Mouse (Mus musculus): ENCODE results near the gene Siah2. TPM values are rescaled to one million over a fixed set of nuclear protein-coding genes. Genes with fewer than 3 reads are reported as not detected.
A peak's percentile ranks its signal among the peaks of the same experiment; 100 is the strongest.

Gene Siah2
- 10 to 100 TPM; 10.1 to 12.7 TPM for total RNA-seq (2021)
- long read RNA-seq, experiment 1, transcript Siah2-201 (2 exons, 2,511 nt), result major isoform, 28 of 28 reads
- long read RNA-seq, experiment 1, partial matches to known transcripts, result 0 of 28 reads
- long read RNA-seq, experiment 1, other reads (novel, unspliced or antisense), result 0 of 28 reads
- long read RNA-seq, experiment 2, transcript Siah2-201 (2 exons, 2,511 nt), result major isoform, 24 of 24 reads
- long read RNA-seq, experiment 2, partial matches to known transcripts, result 0 of 24 reads
- long read RNA-seq, experiment 2, other reads (novel, unspliced or antisense), result 0 of 24 reads

- DNase-seq, result peak; percentile 86
Observed at GRCm38 (mm10) chr3:58691997-58692721, at the start of gene Siah2. Gene Siah2, minus strand, starts transcription at chr3:58692400.

GRCm38 (mm10) chr3:58739536-58739935, 47.3 kb upstream of the Siah2 start:
- DNase-seq, result no peak

- DNase-seq, result no peak
Observed at GRCm38 (mm10) chr3:58738346-58739089, 46.3 kb upstream of the Siah2 start.

GRCm38 (mm10) chr3:58731520-58731919, 39.3 kb upstream of the Siah2 start:
- DNase-seq, result no peak

- DNase-seq, result no peak
Observed at GRCm38 (mm10) chr3:58730580-58730979, 38.4 kb upstream of the Siah2 start.

GRCm38 (mm10) chr3:58729549-58729948, 37.3 kb upstream of the Siah2 start:
- DNase-seq, result no peak

- DNase-seq, result no peak
Observed at GRCm38 (mm10) chr3:58727601-58728000, 35.4 kb upstream of the Siah2 start.

- peak; percentile 34 for DNase-seq
Observed at GRCm38 (mm10) chr3:58727012-58727411, 34.8 kb upstream of the Siah2 start.

- DNase-seq, result no peak
Observed at GRCm38 (mm10) chr3:58726374-58726773, 34.2 kb upstream of the Siah2 start.

GRCm38 (mm10) chr3:58724815-58725214, 32.6 kb upstream of the Siah2 start:
- no peak for DNase-seq

GRCm38 (mm10) chr3:58723656-58724055, 31.5 kb upstream of the Siah2 start:
- no peak for DNase-seq

- no peak for DNase-seq
Observed at GRCm38 (mm10) chr3:58719461-58720230, 27.4 kb upstream of the Siah2 start.

- DNase-seq, result no peak
Observed at GRCm38 (mm10) chr3:58716705-58717104, 24.5 kb upstream of the Siah2 start.

GRCm38 (mm10) chr3:58714767-58715166, 22.6 kb upstream of the Siah2 start:
- no peak for DNase-seq

- no peak for DNase-seq
Observed at GRCm38 (mm10) chr3:58714034-58714433, 21.8 kb upstream of the Siah2 start.

GRCm38 (mm10) chr3:58713191-58713590, 21.0 kb upstream of the Siah2 start:
- DNase-seq, result no peak

GRCm38 (mm10) chr3:58704547-58704946, 12.3 kb upstream of the Siah2 start:
- no peak for DNase-seq

- no peak for DNase-seq
Observed at GRCm38 (mm10) chr3:58703748-58704147, 11.5 kb upstream of the Siah2 start.

- DNase-seq, result no peak
Observed at GRCm38 (mm10) chr3:58702329-58702728, 10.1 kb upstream of the Siah2 start.

- no peak for DNase-seq
Observed at GRCm38 (mm10) chr3:58701441-58701840, 9.2 kb upstream of the Siah2 start.

- DNase-seq, result no peak
Observed at GRCm38 (mm10) chr3:58697926-58698325, 5.7 kb upstream of the Siah2 start.

GRCm38 (mm10) chr3:58696806-58697205, 4.6 kb upstream of the Siah2 start:
- no peak for DNase-seq

All from gastrocnemius, postnatal 10 days (tissue).